Mouse (Mus musculus): ENCODE data around the gene Car5a.

- TF ChIP-seq CTCF (IDR thresholded peaks at IDR 0.05; ENCODE audit: low read depth, low read length) (no peak), GATA1 (IDR thresholded peaks at IDR 0.05; ENCODE audit: borderline replicate concordance, low read length) (no peak)
Observed at GRCm38 (mm10) chr8:121943716-121944115, 988 bp downstream of the Car5a start.
